Mouse (Mus musculus) liver (tissue): ENCODE results near the gene Fsip1.
"Not testable (repeated sequence)": the region's sequence is repeated elsewhere in the genome, so short reads cannot be mapped to it uniquely, and the experiment has no call there.

Source experiments
- DNase-seq: peaks from one replicate; pipeline ENCODE4 v3.0.0-alpha.2; 2020; ENCODE audit warnings: mixed read lengths

Fsip1 gene

DNA sequence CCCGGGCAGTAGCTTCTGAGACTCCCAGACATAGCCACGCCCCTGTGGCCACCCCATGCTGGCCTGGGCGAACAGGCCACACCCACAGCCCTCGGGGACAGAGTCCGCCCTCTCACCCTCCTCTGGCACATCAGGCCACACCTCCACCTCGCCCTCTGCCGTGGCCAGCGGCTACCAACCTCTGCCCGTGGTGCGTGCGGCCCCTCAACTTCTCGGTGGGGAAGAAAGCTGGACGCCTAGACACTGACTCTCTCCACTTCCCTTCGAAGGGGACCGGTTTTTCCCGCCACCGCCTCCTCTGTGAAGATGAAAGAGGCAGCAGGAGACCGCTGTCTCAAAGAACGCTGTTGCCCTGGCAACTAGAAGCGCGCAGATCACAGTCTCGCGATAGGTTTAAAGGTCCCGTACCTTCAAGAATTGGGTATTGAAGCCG, at the start of gene Fsip1:
Fsip1 (minus strand) TSS at position 346 of the 433 bp plus-strand sequence.
- DNase-seq: peak; percentile 83

DNA sequence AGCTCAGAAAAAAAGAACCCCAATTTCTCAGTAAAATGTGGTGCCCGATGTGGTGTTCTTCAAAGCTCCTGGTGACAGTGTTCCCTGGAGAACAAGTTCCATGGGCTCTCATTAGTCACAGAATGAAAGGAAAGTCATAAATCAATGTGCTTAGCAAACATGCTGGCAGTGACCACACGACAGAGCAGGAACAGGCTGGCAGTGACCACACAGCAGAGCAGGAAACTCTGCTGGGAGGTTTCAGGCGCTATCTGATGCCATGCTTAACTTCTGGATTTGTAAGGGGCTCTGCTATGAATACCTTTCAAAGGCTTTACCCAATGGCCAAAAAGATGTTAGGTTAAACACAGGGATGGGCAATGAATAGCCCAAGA, 49.7 kb upstream of the Fsip1 start:
- no peak for DNase-seq

DNA sequence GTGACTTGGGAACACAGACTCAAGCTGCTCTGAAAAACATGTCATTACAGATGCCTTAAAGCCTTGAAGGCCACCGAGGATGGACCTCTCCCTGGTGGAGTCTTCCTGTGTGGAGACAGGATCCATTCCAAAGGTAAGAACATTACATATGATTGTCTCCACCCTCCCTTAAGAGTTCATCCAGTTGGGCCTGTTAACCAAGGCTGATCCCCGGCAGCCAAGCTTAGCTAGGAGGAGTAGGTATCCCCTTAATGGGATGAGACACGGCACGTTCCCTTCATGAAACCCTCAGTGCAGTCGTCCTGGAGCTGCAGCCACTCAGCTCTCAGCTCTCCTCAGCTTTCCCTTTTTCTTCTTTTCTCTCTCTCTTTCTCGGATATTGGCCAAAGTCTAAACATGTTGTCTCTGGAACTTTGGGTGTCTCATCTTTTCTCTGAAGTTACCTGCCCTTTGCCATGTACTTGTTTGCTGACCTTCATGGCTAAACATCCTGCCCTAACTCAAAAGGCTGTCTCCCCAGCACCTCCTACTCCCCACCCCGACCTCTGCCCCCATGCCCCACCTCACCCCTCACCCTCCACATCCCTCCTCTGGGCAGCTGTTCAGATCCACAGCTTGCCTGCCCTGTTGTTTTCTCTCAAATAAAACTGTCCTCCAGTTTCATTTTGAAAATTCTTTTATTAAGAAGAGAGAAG, 49.2 kb upstream of the Fsip1 start:
- peak; percentile 36 for DNase-seq

DNA sequence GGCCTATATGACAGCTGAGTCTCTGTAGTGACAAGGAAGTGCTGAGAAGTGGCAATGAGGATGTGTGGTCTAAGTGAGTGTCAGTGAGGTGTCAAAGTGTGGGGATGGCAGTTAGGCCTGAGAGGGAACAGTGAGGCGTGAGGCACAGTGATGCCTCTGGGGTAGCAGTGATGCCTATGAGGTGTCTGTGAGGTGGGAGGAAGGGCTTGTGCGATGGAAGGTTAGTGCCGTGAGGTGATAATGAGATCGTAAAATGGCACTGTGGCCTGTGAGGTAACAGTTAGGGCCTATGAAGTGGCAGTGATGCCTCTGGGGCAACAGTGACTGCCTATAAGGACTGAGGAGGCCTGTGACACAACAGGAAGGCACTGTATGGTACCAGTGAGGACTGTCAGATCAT, 46.7 kb upstream of the Fsip1 start:
- no peak for DNase-seq

DNA sequence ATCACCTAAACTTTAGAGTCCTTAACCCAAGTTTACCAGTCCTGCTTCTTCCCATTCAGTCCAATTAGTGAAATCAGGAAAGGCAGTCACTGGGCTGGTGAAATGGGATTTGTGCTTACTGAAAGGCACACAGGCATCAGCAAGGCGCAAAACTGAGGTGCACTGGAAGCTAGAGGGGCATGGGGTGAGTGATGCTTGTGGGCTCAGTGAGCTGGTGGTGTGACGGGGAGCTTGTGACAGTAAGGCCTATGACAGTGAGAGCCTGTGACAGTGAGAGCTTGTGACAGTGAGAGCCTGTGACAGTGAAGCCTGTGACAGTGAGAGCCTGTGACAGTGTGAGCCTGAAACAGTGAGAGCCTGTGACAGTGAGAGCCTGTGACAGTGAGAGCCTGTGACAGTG, 44.9 kb upstream of the Fsip1 start:
- DNase-seq: no peak

DNA sequence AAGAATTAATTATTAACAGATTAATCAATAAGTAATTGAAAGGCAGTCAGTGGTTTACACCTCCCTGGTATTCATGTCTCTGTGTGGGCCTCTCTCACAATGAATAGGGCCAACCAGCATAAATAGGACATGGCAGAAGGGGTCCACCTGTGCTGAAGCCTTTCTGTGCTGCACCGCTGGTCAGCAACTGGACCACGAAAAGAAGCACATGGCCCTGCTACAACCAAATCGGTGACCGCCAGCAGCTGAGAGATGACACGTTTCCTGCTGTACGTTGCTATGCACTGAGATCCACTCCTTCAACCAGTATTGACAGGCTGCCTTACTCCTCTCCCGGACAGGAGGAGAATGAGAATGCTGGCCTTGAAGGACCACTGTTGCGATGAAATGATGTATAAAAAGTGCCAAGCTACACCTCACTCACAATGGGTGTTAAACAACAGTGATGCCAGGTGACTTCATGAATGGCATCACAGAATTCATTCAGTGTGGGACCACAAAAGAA, 44.3 kb upstream of the Fsip1 start:
- DNase-seq: no peak

DNA sequence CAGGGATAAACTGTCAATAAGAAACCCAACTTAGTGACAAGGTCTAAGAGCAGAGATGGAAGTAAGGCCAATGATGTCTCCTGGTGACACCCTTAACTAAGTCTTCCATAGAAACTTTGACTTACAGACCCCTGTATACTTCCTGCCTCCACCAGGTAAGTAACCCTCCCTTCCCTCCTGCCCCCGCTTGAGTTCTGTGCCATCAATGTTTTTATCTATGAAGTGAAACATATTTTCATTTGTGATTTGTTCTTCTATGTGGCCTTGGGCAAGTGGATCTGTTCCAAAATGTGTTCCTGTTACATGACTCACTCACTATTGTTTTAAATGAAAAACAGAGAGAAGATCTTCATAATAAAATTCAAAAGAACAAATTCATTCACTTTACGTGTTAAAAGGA, 43.2 kb upstream of the Fsip1 start:
- no peak for DNase-seq

DNA sequence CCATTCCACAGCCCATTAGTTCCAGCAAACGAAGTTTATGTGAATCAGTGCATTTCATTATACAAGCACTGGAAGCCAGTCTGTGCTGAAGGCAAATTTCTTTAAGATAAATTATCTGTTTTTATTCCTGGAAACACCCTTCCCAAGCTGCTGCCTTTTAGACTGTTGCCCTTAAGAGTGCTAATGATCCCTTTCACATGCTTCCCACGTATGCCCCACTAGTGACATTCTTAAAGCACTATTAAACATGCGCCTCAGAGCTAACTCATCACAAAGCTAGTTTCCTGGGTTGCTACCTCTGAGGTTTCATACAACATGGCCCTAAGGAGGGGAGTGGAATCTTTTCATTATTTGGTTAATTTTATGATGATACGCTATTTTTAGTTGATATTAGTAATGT, 41.8 kb upstream of the Fsip1 start:
- no peak for DNase-seq

DNA sequence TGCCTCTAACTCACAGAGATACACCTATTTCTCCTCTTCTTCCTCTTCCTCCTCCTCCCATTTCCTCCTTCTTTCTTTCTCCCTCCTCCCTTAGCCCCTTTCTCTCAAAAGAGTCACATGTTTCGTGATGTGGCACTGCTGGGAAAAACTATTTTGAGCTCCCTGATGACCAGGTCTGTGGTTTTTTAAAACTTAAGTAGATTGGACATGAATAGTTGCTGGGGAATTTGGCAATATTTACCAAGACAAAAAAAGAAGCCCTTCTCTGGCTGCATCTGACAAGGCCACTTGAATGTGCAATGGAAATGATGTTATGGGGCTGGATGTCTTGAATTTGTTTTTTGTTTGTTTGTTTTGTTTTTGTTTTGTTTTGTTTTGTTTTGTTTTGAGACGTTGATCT, 41.2 kb upstream of the Fsip1 start:
- no peak for DNase-seq

DNA sequence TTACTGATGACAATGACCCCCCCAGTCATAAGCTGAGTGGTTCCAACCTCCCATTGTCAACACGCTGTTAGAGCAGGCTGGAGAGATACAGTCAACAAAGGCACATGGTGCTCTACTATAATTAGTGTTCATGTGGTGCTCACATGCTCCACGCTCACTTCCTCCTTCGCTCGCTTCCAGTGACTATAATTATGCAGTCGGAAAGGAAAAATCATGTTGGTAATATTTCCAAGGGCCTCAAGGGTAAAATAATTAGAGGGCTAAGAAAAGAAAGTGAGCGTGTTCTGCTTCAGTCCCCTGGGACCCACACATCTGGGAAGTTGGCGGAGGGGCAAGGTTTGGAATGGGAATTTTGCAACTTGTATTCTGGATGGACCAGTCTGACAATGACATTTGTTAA, 38.7 kb upstream of the Fsip1 start:
- no peak for DNase-seq

DNA sequence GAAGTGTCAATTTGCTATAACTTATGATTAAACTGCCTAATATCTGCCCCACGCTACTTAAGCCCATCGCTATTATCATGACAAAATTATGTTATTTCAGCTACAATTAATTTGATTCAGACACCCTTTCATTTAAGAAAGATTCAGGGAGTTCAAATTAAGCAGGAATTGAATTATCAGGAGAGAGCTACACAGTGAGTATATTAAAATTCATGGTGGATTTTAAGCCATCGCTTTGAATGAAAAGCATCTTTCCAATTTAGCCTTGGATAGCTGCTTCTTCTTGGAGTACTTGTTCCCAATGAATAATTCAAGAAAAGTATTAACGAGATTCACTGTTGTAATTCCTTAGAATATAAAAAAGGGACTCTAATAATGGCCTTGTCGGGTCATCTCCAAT, 36.8 kb upstream of the Fsip1 start:
- DNase-seq: no peak

DNA sequence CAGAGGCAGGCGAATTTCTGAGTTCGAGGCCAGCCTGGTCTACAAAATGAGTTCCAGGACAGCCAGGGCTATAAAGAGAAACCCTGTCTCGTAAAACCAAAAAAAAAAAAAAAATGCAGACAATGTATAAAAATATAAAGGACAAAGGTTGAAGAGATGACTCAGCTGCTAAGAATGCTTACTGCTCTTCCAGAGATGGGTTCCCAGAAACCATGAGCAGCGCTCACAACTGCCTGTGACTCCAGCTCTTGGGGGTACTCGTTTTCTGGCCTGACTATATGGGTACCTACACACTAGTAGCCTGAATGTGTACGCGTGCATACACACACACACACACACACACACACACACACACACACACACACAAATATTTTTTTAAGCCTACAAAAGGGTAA, 32.3 kb upstream of the Fsip1 start:
- not testable (repeated sequence) for DNase-seq

DNA sequence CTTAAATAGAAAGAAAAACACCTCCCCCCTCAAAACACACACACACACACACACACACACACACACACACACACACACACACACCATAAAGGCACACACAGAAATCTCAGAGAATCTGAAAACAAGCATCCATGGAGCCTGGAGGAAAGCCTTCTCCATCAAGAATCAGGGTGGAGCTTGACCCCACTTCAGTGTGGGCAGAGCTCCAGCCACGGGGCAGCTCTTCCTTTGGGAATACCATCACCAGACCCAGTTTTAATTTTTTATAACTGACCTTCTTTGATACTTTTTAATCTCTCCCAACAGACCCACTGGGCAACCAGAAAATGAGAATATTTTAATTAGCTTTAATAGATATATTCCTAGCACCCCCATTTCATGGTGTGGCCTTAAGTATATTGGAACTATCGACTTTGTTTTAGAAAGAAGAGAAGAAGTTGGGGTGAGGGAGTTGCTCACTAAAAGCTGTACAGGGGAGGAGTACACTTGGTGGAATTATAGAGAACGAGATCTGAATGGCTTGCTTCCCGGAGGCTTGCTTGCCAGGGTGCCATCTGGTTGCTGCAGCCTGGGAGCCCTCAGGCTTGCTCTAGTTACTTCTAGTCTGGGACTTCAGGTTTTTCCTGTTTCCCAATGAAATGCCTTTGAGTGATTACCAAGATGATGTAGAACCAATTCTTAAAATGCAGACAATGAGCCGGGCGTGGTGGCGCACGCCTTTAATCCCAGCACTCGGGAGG, 31.7 kb upstream of the Fsip1 start:
- no peak for DNase-seq

DNA sequence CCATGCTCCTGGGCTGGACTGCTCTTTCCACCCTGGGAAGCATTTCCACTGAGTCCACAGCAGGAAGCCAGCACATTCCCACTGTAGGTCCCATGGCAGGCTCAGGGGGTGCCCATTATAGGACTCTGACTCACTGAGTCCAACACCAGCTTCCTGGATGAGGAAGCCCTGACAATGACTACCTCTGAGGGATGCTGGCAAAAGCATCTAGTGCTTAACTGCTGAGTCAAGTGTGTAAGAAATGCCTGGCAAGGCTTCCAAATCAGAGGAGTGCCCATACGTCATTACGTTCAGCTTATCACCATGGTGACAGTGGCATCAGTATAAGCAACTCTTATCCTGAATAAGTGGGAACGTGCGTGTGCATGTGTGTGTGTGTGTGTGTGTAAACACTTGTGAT, 30.9 kb upstream of the Fsip1 start:
- DNase-seq: no peak

DNA sequence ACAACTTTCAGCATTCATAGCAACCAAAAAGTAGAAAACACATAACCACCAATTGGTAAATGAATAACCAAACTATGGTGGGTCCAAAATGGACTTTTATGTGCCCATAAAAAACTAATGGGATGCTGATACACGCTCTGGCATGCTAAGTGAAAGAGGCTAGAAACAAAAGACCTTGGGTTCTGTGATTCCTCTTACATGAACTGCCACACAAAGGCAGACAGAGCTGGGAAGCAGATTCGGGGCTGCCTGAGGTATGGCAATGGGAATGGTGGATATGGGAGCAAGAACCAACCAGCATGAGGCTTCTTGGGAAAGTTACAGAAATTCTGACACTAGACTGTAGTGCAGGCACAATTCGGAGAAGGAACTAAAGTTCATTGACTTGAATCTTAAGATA, 25.7 kb upstream of the Fsip1 start:
- no peak for DNase-seq

DNA sequence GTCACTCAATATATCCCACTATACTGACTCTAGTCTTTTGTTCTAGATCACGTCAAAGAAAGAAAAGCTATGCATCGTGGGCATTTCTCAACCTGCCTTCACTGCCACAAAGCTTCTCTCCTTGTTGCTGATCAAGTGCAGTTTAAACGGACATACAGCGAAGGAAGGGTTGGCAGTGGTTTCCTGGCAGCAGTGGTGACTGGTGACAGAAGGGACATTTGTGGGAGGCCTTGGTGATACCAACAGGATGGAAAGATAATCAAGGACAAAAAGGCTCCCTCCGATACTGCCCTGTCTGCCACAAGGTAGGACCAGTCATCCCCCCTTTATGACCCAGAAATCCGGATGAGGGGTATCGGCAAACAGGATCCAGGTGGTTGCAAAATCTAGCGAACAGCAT, 21.5 kb upstream of the Fsip1 start:
- no peak for DNase-seq

DNA sequence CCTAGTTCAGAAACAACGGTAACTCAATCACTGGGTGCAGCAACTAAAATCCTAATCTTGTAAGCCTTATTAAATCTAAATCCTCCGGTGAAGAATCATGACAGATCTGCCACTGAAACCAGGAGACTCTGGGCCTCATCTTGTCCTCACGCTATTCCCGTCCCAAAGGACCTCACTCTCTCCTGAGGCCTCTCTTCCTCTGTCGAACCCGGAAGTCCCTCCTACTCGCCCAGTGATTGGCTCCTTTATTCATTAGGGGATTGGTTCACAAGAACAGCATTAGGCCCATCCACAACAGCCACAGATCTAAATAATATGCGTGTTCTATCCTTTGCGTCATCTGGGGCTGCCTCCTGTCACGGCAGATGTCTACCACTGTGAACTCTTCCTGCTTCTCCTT, 14.8 kb upstream of the Fsip1 start:
- DNase-seq: no peak

DNA sequence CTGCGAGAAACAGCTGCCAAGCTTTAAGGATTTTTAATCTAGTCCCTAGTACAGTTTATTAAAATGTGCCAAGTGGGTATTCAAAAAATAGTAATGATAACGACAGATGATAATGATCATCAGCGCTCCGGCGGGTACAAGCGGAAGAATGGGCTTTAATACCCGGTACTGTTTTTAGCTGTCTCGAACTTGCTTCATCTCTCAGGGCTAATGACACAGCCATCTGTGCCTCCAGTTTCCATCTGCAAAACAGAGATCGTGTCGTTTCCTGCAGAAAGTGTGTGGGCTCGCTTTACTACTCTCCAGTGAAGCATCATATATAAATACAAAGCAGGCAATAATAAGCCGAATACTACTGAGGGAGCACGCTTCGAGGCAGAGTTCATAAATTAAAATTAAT, 13.4 kb upstream of the Fsip1 start:
- DNase-seq: no peak

DNA sequence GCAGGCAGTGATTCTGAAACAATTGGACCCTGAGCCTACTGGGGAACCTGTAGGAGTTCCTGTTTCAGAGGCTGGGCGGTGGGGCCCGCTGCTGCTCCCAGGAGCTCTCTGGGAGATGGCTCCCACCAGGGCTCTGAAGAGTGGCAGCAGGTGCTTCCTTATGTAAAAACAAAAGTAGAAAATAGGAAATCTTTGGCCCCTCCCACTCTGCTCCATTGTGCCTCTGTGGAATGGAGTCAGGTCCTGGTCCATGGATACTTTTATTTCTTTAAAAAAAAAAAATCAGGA, 7.1 kb upstream of the Fsip1 start:
- DNase-seq: no peak

DNA sequence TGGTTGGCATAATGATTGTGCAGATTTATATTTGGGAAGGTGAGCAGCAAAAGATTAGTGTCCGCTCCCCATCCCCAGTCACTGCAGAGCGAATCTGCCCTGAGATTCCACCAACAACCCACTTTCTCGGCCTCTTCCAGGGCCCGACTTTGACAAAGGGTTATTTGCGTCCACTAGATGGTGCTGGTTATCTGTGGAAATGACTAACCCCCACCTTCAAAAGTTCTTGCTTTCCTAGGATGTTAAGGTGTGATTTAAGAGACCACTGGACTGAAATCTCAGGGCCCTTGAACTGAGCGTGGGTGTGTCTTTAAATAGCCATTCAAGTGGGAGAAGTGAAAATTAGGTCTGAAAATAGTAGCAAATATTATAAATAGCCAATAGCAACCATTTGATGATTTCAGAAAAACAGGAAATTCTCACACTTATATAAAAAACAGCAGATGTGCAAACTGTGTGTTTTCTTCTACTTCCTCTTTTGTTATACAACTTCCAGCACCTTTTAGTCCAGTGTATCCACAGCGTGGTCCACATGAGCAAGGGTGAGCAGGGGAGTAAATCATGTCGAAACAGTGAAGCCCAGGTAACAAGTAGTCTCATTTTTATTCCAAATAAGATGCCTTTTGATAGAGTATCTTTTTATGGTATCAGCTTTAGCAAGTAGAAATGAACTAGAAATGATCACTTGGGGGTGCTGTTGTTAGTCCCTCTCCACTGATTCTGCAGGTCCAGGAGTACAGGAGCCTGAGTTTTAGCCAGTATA, 6.6 kb upstream of the Fsip1 start:
- DNase-seq: no peak

DNA sequence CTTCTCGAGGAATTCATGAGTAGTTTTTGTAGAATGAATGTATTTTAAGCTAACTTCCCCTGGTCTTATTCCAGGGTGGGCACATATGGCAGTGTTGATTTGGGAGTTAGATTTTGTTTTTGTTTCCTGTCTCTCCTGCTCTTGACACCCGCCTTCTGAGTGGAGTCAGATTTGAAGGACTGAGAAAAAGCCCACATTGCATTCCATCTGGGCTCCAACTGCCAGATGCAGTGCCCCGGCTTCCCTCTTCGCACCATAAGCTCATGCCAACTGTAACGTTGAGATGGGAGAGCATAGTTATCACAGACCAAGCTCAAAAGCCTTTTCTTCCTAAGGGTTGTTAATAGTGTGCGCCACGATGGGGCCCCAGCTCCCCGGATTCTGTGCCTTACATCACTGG, 5.9 kb upstream of the Fsip1 start:
- DNase-seq: no peak

DNA sequence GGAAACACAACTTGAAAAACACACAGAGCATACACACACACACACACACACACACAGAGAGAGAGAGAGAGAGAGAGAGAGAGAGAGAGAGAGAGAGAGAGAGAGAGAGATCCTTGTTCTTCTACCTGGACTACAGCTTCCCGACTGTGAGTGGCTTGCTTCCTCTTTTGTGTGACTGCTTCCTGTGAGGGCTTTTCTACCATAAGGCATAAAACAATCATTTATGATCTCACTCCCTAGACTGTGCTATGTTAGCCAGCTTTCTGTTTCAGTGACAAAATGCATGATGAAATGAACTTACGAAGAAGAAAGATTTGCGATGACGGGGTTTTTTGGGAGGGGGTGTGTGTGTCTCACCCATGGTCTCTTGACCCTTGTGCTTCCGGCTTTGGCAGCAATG, 3.0 kb upstream of the Fsip1 start:
- no peak for DNase-seq

DNA sequence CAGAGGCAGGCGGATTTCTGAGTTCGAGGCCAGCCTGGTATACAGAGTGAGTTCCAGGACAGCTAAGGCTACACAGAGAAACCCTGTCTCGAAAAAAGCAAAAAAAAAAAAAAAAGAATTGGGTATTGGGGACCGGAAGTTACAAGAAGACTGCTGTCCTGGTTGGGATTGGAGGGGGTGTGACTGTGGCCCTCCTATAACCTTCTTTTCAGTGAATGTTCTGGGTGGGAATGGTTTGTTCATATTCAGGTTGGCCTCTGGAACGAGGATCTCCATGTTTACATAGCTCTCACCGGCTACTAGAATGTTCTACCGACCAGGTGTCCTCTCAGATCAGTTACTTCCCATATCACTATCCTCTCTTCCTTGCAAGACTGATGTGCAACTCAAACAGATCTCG, 328 bp upstream of the Fsip1 start:
- DNase-seq: no peak

DNA sequence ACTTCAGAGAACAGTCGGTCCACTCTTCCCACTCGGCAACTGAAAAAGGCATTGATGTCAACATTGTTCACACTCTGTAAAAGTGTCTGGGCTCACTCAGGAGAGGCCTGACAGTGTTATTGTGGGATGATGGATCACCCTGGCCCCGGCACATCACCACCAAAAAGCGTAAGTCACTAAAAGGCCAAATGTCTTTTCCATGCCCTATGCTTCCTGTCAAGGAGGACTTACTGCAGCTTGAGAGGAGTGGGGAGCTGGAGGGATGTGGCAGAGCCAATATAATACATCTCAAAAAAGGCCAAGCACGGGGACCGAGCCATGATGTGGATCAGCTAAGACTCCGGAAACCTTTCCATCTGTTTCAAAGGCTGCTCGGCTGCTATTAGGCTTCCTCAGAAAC, 2.2 kb downstream of the Fsip1 start:
- no peak for DNase-seq
